Mouse (Mus musculus) small intestine, adult 2 months (tissue): Measurements from ENCODE around the gene Wwc2. TPM values are rescaled to one million over a fixed set of nuclear protein-coding genes. Genes with fewer than 3 reads are reported as not detected.
A peak's percentile ranks its signal among the peaks of the same experiment; 100 is the strongest.

Experiments used
- H3K27ac ChIP-seq: fragments of 200-500 bp; 2 replicates; pipeline ENCODE4 v1.5.1; 2012; ENCODE audit warnings: low read depth, low read length, control low read depth, inconsistent platforms; ENCODE audit not compliant: insufficient read depth
- H3K27me3 ChIP-seq: fragments of 200-500 bp; 2 replicates; pipeline ENCODE4 v1.6.1; 2012; ENCODE audit warnings: mild to moderate bottlenecking, moderate library complexity, low read length, inconsistent platforms; ENCODE audit not compliant: control insufficient read depth, insufficient read depth
- H3K36me3 ChIP-seq: fragments of 200-500 bp; 2 replicates; pipeline ENCODE4 v1.6.1; 2012; ENCODE audit warnings: mild to moderate bottlenecking, low read length, control low read depth, inconsistent platforms; ENCODE audit not compliant: control insufficient read depth, insufficient read depth
- H3K4me1 ChIP-seq: fragments of 200-500 bp; 2 replicates; pipeline ENCODE4 v1.6.1; 2012; ENCODE audit warnings: low read length, inconsistent platforms, mixed read lengths; ENCODE audit not compliant: control insufficient read depth, insufficient read depth, insufficient read length
- H3K4me3 ChIP-seq: fragments of 200-500 bp; 2 replicates; pipeline ENCODE4 v1.5.1; 2012; ENCODE audit warnings: low read depth, mild to moderate bottlenecking, control low read depth, inconsistent platforms, low read length, moderate library complexity
- CTCF ChIP-seq: fragments of 200-500 bp; IDR thresholded peaks from 2 replicates; pipeline ENCODE4 v1.5.1; 2012; ENCODE audit warnings: low read depth, mild to moderate bottlenecking, control low read depth, inconsistent platforms, low read length, moderate library complexity, mixed read lengths; ENCODE audit not compliant: insufficient replicate concordance, insufficient read length; ENCODE audit errors: extremely low read depth
- POLR2A ChIP-seq: fragments of 200-500 bp; IDR thresholded peaks from 2 replicates; pipeline ENCODE4 v1.6.1; 2012; ENCODE audit warnings: low read depth, mild to moderate bottlenecking, control low read depth, inconsistent platforms, low read length, moderate library complexity
- WGBS: fragments of 180-500 bp; shearing (Covaris S2); methylation state at CpG from one replicate; pipeline ENCODE4 v1.1.7; 2018; 5-methylcytosine and 5-hydroxymethylcytosine counted together
- polyA plus RNA-seq: library from polyadenylated mRNA; depleted of rRNA; stranded (reverse); fragments of >200 nt; gene quantifications from 2 replicates; pipeline ENCODE4 v1.2.3, GENCODE M21; 2012; rRNA removed

Gene Wwc2
- polyA plus RNA-seq = 1.4 and 1.9 TPM in 2 replicates

- TF ChIP-seq CTCF = no peak
- TF ChIP-seq POLR2A = no peak
- Histone ChIP-seq H3K36me3 (no peaks in the 10 kb centered on the region), H3K4me3 (peak within 1 kb of the TSS; percentile 74), H3K27ac (peak within 1 kb of the TSS; percentile 72), H3K27me3 (no peaks in the 10 kb centered on the region), H3K4me1 (peaks cover 5% of the 10 kb centered on the region)
- 8% methylated on average over 45 of the region's 46 CpGs for WGBS
These were observed at the start of gene Wwc2 for GRCm38 (mm10) chr8:47990911-47991820. Gene Wwc2, minus strand, starts transcription at chr8:47990924.

- H3K27ac ChIP-seq = no peak overlapping the region
- no peaks in the 10 kb centered on the region for H3K36me3 ChIP-seq
- WGBS = 72% methylated on average over 7 of the region's 7 CpGs
- no peaks in the 10 kb centered on the region for H3K27me3 ChIP-seq
- no peak overlapping the region for H3K4me3 ChIP-seq
- no peak for TF ChIP-seq CTCF
- TF ChIP-seq POLR2A = no peak
- H3K4me1 ChIP-seq = no peaks in the 10 kb centered on the region
These were observed 47.7 kb upstream of the Wwc2 start for GRCm38 (mm10) chr8:48038261-48038934.

- WGBS = 30% methylated on average over 2 of the region's 2 CpGs
- Histone ChIP-seq H3K4me3 (no peak overlapping the region), H3K36me3 (no peaks in the 10 kb centered on the region), H3K27ac (no peak overlapping the region), H3K4me1 (no peaks in the 10 kb centered on the region), H3K27me3 (no peaks in the 10 kb centered on the region)
- no peak for TF ChIP-seq CTCF
- TF ChIP-seq POLR2A = no peak
These were observed 41.3 kb upstream of the Wwc2 start for GRCm38 (mm10) chr8:48032046-48032445.

GRCm38 (mm10) chr8:48030667-48031066 lies 39.9 kb upstream of the Wwc2 start:
- 69% methylated on average over 1 of the region's 1 CpGs for WGBS
- Histone ChIP-seq H3K4me3 (no peak overlapping the region), H3K27me3 (no peaks in the 10 kb centered on the region), H3K27ac (no peak overlapping the region), H3K4me1 (no peaks in the 10 kb centered on the region), H3K36me3 (no peaks in the 10 kb centered on the region)
- no peak for TF ChIP-seq POLR2A

- WGBS = 70% methylated on average over 11 of the region's 11 CpGs
- H3K4me1 ChIP-seq = no peaks in the 10 kb centered on the region
- no peaks in the 10 kb centered on the region for H3K36me3 ChIP-seq
- no peak overlapping the region for H3K4me3 ChIP-seq
- TF ChIP-seq POLR2A (no peak), CTCF (no peak)
- no peak overlapping the region for H3K27ac ChIP-seq
- no peaks in the 10 kb centered on the region for H3K27me3 ChIP-seq
These were observed 36.1 kb upstream of the Wwc2 start for GRCm38 (mm10) chr8:48026796-48027195.

GRCm38 (mm10) chr8:48023206-48023605 lies 32.5 kb upstream of the Wwc2 start:
- Histone ChIP-seq H3K4me1 (no peaks in the 10 kb centered on the region), H3K4me3 (no peak overlapping the region), H3K36me3 (no peaks in the 10 kb centered on the region), H3K27ac (no peak overlapping the region), H3K27me3 (no peaks in the 10 kb centered on the region)
- 76% methylated on average over 8 of the region's 8 CpGs for WGBS
- TF ChIP-seq CTCF (0 out of 2 replicates have a peak, but pooled peaks have one; percentile 13), POLR2A (no peak)

GRCm38 (mm10) chr8:48019737-48020136 lies 29.0 kb upstream of the Wwc2 start:
- WGBS = 68% methylated on average over 2 of the region's 2 CpGs

More at GRCm38 (mm10) chr8:48019737-48020136, 29.0 kb upstream of the Wwc2 start:
- Histone ChIP-seq H3K4me1 (no peaks in the 10 kb centered on the region), H3K4me3 (no peak overlapping the region), H3K27ac (no peak overlapping the region), H3K36me3 (no peaks in the 10 kb centered on the region), H3K27me3 (no peaks in the 10 kb centered on the region)
- TF ChIP-seq CTCF (no peak), POLR2A (no peak)
